Mouse (Mus musculus) G1E (cell line): Measurements from ENCODE around the gene Nrf1.

ENCODE experiments used
- CTCF ChIP-seq: IDR thresholded peaks from 2 replicates; pipeline ENCODE4 v1.5.1; 2012; ENCODE audit warnings: low read depth, low read length, inconsistent platforms, mixed read lengths
- GATA2 ChIP-seq: IDR thresholded peaks from 2 replicates; pipeline ENCODE4 v1.6.1; 2012; ENCODE audit warnings: low read depth, low read length, inconsistent platforms, borderline replicate concordance
- POLR2AphosphoS5 ChIP-seq: IDR thresholded peaks from 2 replicates; pipeline ENCODE4 v1.6.1; 2012; ENCODE audit warnings: low read depth, low read length, inconsistent platforms; ENCODE audit not compliant: insufficient replicate concordance

- TF ChIP-seq CTCF (no peak), GATA2 (no peak), POLR2AphosphoS5 (no peak)
Observed at GRCm38 (mm10) chr6:29998140-29998539, 49.6 kb upstream of the Nrf1 start.
